Mouse (Mus musculus): ENCODE data around the gene Asb8. TPM values are rescaled to one million over a fixed set of nuclear protein-coding genes. Genes with fewer than 3 reads are reported as not detected.

Gene Asb8
- polyA plus RNA-seq, 1 experiment = 52.2 TPM

DNA sequence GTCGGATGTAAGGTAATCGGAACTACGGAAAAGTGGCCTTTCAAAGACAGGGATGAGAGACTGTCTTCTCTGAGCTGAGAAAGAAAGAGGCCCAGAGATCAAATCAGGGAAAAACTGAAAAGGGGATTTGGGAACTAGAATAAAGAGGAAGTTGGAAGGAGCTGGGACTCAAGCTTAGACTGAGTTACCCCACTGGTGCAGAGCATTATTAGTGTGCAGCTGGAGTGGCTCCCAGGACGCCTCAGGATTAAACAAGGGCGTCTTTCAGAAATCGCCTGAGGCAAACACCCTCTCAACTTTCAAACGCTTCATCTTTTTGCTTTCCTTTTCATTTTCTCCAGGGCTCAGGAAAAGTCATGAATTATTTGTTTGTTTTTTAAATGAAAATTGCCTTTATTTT lies 12.5 kb downstream of the Asb8 start:
- Histone ChIP-seq H3K4me3 (ENCODE audit: control insufficient read depth, insufficient read depth, low read length) (no peak overlapping the region), H3K4me1 (replicated peaks; ENCODE audit: control insufficient read depth, insufficient read depth, low read length) (no peaks in the 10 kb centered on the region), H3K27ac (ENCODE audit: control insufficient read depth, insufficient read depth, low read length) (no peak overlapping the region), H3K36me3 (ENCODE audit: control insufficient read depth, insufficient read depth, low read length) (no peaks in the 10 kb centered on the region), H3K27me3 (ENCODE audit: control insufficient read depth, insufficient read depth, low read length) (no peaks in the 10 kb centered on the region)
- TF ChIP-seq POLR2A (IDR thresholded peaks at IDR 0.05; ENCODE audit: control insufficient read depth, extremely low read depth, insufficient read depth, low read length, poor library complexity) = no peak
- no peak for TF ChIP-seq CTCF (IDR thresholded peaks at IDR 0.05; ENCODE audit: borderline replicate concordance, control insufficient read depth, extremely low read depth, insufficient read depth, low read length, poor library complexity)
- DNase-seq = no peak
- 87% methylated on average over 7 of the region's 7 CpGs for WGBS

DNA sequence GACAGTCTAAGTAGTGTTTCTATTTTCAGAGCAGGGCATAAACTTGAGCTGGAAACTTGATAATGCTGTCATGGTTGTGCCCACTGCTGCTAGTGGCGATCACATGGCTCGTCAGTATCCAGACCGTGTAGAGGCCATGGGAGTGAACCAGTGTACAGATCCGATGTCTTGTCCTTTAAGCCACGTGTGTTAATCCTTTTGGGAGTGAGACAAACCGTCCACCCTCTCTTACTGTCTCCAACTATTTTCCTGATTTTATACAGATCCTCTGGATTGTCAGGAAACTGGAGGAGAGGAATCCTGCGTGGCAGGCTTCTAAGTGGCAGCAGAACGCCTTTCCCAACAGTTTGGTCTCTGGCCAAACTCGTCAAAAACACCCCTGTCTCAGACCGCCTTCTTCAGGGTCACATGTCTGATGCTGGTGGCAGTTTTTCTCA lies 16.2 kb downstream of the Asb8 start:
- WGBS = 78% methylated on average over 10 of the region's 10 CpGs

DNA sequence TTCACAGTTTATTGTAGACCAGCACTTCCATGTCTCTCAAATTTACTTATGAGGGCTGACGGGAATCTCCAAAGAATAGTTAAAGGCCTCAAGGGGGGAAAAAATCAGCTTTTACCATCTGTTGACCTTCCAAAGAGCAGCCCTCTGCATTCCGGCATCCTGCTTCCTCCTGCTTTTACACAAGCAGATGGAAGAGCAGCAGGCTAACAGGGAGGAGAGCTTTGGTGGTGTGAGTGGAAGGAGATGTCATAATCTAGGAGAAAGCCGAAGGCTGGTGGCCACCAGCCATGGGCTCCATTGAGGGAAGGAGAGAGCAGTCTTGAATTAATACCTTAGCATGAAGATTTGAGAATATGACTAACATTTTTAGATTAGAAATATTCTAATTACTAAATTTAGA lies 17.1 kb downstream of the Asb8 start:
- no peak for DNase-seq
- 99% methylated on average over 3 of the region's 3 CpGs for WGBS
- Histone ChIP-seq H3K27ac (ENCODE audit: control insufficient read depth, insufficient read depth, low read length) (no peak overlapping the region), H3K36me3 (ENCODE audit: control insufficient read depth, insufficient read depth, low read length) (no peaks in the 10 kb centered on the region), H3K27me3 (ENCODE audit: control insufficient read depth, insufficient read depth, low read length) (no peaks in the 10 kb centered on the region), H3K4me1 (replicated peaks; ENCODE audit: control insufficient read depth, insufficient read depth, low read length) (peaks cover 10% of the 10 kb centered on the region), H3K4me3 (ENCODE audit: control insufficient read depth, insufficient read depth, low read length) (no peak overlapping the region)
- no peak for TF ChIP-seq CTCF (IDR thresholded peaks at IDR 0.05; ENCODE audit: borderline replicate concordance, control insufficient read depth, extremely low read depth, insufficient read depth, low read length, poor library complexity)
- TF ChIP-seq POLR2A (IDR thresholded peaks at IDR 0.05; ENCODE audit: control insufficient read depth, extremely low read depth, insufficient read depth, low read length, poor library complexity) = no peak

More for the DNA sequence above, 16.2 kb downstream of the Asb8 start:
- Histone ChIP-seq H3K27me3 (ENCODE audit: control insufficient read depth, insufficient read depth, low read length) (no peaks in the 10 kb centered on the region), H3K27ac (ENCODE audit: control insufficient read depth, insufficient read depth, low read length) (no peak overlapping the region), H3K36me3 (ENCODE audit: control insufficient read depth, insufficient read depth, low read length) (no peaks in the 10 kb centered on the region), H3K4me1 (replicated peaks; ENCODE audit: control insufficient read depth, insufficient read depth, low read length) (peaks cover 10% of the 10 kb centered on the region), H3K4me3 (ENCODE audit: control insufficient read depth, insufficient read depth, low read length) (no peak overlapping the region)
- TF ChIP-seq CTCF (IDR thresholded peaks at IDR 0.05; ENCODE audit: borderline replicate concordance, control insufficient read depth, extremely low read depth, insufficient read depth, low read length, poor library complexity) (no peak), POLR2A (IDR thresholded peaks at IDR 0.05; ENCODE audit: control insufficient read depth, extremely low read depth, insufficient read depth, low read length, poor library complexity) (no peak)
- DNase-seq = no peak

DNA sequence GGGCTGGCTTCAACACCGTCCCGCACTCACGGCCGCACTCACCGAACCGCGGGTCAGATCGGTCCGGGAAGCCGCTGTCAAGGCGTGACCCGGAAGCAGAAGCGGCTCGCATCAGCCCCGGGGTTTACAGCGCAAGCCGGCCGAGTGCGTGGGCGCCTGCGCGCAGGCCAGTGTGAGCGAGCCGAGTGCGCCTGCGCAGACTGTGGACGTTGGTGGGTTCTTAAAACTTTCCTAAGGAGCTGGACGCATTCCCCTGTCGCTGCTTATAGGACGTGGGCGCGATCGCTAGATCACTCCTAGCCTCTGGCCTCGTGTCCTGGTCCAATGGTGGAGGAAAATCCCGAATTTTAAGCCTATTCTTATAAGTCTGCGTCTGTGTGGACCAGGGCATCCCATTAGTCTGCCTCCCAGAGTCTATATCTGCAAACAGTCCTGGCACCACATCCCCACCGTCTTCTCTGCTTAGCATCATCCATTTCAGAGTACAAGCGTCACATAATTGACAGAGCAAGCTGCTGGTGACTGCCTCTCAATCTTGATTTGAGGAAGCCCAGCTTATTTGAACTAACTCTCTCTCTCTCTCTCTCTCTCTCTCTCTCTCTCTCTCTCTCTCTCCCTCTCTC lies 19.8 kb downstream of the Asb8 start:
- Histone ChIP-seq H3K4me1 (replicated peaks; ENCODE audit: control insufficient read depth, insufficient read depth, low read length) (peaks cover 10% of the 10 kb centered on the region), H3K4me3 (ENCODE audit: control insufficient read depth, insufficient read depth, low read length) (peak overlapping the region; percentile 95), H3K27ac (ENCODE audit: control insufficient read depth, insufficient read depth, low read length) (no peak overlapping the region), H3K27me3 (ENCODE audit: control insufficient read depth, insufficient read depth, low read length) (no peaks in the 10 kb centered on the region), H3K36me3 (ENCODE audit: control insufficient read depth, insufficient read depth, low read length) (peaks cover 12% of the 10 kb centered on the region; the same call in 1 of the 2 replicates)
- WGBS = 2% methylated on average over 38 of the region's 38 CpGs
- DNase-seq = peak; percentile 88
- TF ChIP-seq CTCF (IDR thresholded peaks at IDR 0.05; ENCODE audit: borderline replicate concordance, control insufficient read depth, extremely low read depth, insufficient read depth, low read length, poor library complexity) (0 out of 2 replicates have a peak, but pooled peaks have one; percentile 35), POLR2A (IDR thresholded peaks at IDR 0.05; ENCODE audit: control insufficient read depth, extremely low read depth, insufficient read depth, low read length, poor library complexity) (peak; percentile 58; the same call in 1 of the 2 replicates)

DNA sequence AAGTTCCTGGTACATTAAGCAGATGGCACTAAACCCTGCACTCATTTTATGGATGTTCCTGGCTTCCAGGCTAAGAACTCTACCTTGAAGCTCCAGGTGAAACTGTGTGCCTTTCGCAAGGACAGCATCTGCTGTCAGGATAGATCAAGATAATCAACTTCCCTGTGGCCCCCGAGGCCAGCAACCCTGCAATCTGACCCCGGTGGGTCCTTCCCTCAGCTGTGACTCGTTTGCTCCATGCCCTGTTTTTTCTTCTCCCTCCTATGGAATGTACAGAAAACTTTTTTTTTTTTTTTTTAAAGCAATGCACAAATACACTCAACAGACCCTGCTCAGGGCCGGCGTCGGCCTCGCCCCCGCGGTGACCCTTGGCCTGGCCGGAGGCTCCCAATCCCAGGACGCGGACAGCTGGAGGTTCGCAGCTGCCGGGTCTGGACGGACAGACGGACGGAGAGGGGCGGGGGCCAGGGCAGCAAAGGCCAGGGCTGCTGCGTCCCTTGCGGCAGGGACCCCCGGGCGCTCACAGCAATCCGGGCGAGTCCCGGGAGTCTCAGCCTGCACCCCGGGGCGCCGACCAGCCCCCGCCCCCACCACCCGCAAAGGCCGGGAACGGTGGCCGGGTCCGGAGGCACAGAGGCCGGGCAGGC lies 20.4 kb downstream of the Asb8 start:
- H3K4me3 ChIP-seq (ENCODE audit: control insufficient read depth, insufficient read depth, low read length) = peak overlapping the region; percentile 95
- peaks cover 10% of the 10 kb centered on the region for H3K4me1 ChIP-seq (replicated peaks; ENCODE audit: control insufficient read depth, insufficient read depth, low read length)
- WGBS = 2% methylated on average over 36 of the region's 36 CpGs
- no peak for DNase-seq
- H3K27me3 ChIP-seq (ENCODE audit: control insufficient read depth, insufficient read depth, low read length) = no peaks in the 10 kb centered on the region
- H3K36me3 ChIP-seq (ENCODE audit: control insufficient read depth, insufficient read depth, low read length) = peaks cover 12% of the 10 kb centered on the region; the same call in 1 of the 2 replicates
- TF ChIP-seq CTCF (IDR thresholded peaks at IDR 0.05; ENCODE audit: borderline replicate concordance, control insufficient read depth, extremely low read depth, insufficient read depth, low read length, poor library complexity) = no peak
- no peak for TF ChIP-seq POLR2A (IDR thresholded peaks at IDR 0.05; ENCODE audit: control insufficient read depth, extremely low read depth, insufficient read depth, low read length, poor library complexity)
- no peak overlapping the region for H3K27ac ChIP-seq (ENCODE audit: control insufficient read depth, insufficient read depth, low read length)

DNA sequence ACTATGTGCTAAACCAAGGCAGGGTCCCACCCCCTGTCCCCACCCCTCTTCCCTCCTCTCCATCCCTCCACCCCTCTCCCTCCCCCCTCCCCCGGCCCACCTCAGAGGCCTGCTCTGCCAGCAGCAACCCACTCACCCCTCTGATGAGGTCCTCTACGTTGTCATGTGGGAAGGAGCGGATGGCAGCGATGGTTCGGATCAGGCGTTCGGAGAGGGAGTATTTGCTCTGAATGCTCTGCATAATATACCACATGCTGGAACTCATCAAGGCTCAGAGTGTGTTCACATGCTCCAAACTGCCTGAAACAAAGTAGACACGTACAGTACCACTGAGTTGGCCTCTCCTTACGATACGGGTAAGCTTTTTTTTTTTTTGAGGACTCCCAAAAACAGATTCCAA lies 22.9 kb downstream of the Asb8 start:
- DNase-seq = no peak
- TF ChIP-seq POLR2A (IDR thresholded peaks at IDR 0.05; ENCODE audit: control insufficient read depth, extremely low read depth, insufficient read depth, low read length, poor library complexity) (no peak), CTCF (IDR thresholded peaks at IDR 0.05; ENCODE audit: borderline replicate concordance, control insufficient read depth, extremely low read depth, insufficient read depth, low read length, poor library complexity) (no peak)
- 98% methylated on average over 10 of the region's 10 CpGs for WGBS
- Histone ChIP-seq H3K4me3 (ENCODE audit: control insufficient read depth, insufficient read depth, low read length) (no peak overlapping the region), H3K36me3 (ENCODE audit: control insufficient read depth, insufficient read depth, low read length) (peaks cover 12% of the 10 kb centered on the region; the same call in 1 of the 2 replicates), H3K27me3 (ENCODE audit: control insufficient read depth, insufficient read depth, low read length) (no peaks in the 10 kb centered on the region), H3K27ac (ENCODE audit: control insufficient read depth, insufficient read depth, low read length) (no peak overlapping the region), H3K4me1 (replicated peaks; ENCODE audit: control insufficient read depth, insufficient read depth, low read length) (peaks cover 10% of the 10 kb centered on the region)
